ENCODE assay signal across 7 mouse cellular contexts in genomic region chr3:116423353-116424159, GRCm38 (mm10). TPM values are rescaled to one million over a fixed set of nuclear protein-coding genes. Genes with fewer than 3 reads are reported as not detected.
DNase-seq lines count a peak whose midpoint lies in the region; TF ChIP-seq lines count a peak whose summit lies in the region.

Gene Cdc14a, minus strand, starts transcription at chr3:116424032.

- WGBS in midbrain, embryonic 10.5 days: under 1% methylated on average over 58 of the region's 64 CpGs

- TF ChIP-seq CTCF in cortical plate, adult 2 months (IDR thresholded peaks at IDR 0.05; ENCODE audit: extremely low read depth, insufficient read depth, low read length): no peak

- peak; percentile 55; the same call in 1 of the 2 replicates for TF ChIP-seq POLR2A in cortical plate, adult 2 months (IDR thresholded peaks at IDR 0.05; ENCODE audit: extremely low read depth, insufficient read depth, low read length)

- no peak within 1 kb of the TSS for H3K27ac ChIP-seq in cortical plate, adult 2 months (ENCODE audit: insufficient read depth, low read length)
- peak within 1 kb of the TSS; percentile 98 for H3K27ac ChIP-seq in midbrain, embryonic 10.5 days (replicated peaks)

- H3K27me3 ChIP-seq in midbrain, embryonic 10.5 days (ENCODE audit: low read depth, poor library complexity, severe bottlenecking): no peaks in the 10 kb centered on the region

- H3K4me3 ChIP-seq in cortical plate, adult 2 months (ENCODE audit: insufficient read depth, low read length): peak within 1 kb of the TSS; percentile 60
- peak within 1 kb of the TSS; percentile 98 for H3K4me3 ChIP-seq in midbrain, embryonic 10.5 days

- no peaks in the 10 kb centered on the region for H3K9me3 ChIP-seq in midbrain, embryonic 10.5 days (replicated peaks)

- H3K36me3 ChIP-seq in midbrain, embryonic 10.5 days: peaks cover 22% of the 10 kb centered on the region

- H3K4me1 ChIP-seq in cortical plate, adult 2 months (ENCODE audit: control insufficient read depth, insufficient read depth, low read length): no peaks in the 10 kb centered on the region
- peaks cover 30% of the 10 kb centered on the region for H3K4me1 ChIP-seq in midbrain, embryonic 10.5 days

- peak; percentile 93 for DNase-seq in adrenal gland, adult 2 months
- DNase-seq in gastrocnemius, adult 8-10 months (ENCODE audit: low spot score in 2 of 2): peak; percentile 55 to 64
- peak; percentile 56 for DNase-seq in hindlimb bud, embryonic 11.5 days (ENCODE audit: extremely low spot score, low read depth, low spot score)
- DNase-seq in left cerebral cortex, postnatal 36 days (ENCODE audit: low spot score in 2 of 2): peak; percentile 52 to 59
- DNase-seq in midbrain, embryonic 10.5 days (ENCODE audit: low spot score): peak; percentile 97
- peak; percentile 91 for DNase-seq in skeletal muscle tissue, adult 2 months (ENCODE audit: low read depth, low spot score)

- intact Hi-C loops in left cerebral cortex, postnatal 36 days (cut with DNase I): loop anchor here (5.0 kb wide), 2 partner anchors 69 to 91 kb away; no protein-coding TSS in a partner anchor

RNA-seq across cellular contexts. Expression of gene Cdc14a, which starts in this region (rescaled TPM):
- 10 to 100 TPM; 11.0 to 14.9 TPM for total RNA-seq in adrenal gland, adult 2 months (2021)
- polyA plus RNA-seq in adrenal gland, adult 2 months (2012; rRNA removed): 10.8 and 14.0 TPM in 2 replicates
- 2.6 and 2.9 TPM in 2 replicates for polyA plus RNA-seq in cortical plate, adult 2 months (2012; rRNA removed)
- 10 to 100 TPM; 14.2 to 23.0 (median 17.6) TPM for total RNA-seq in gastrocnemius, adult 8-10 months (2022)
- 1 to 10 TPM; 3.2 to 5.1 TPM for total RNA-seq in left cerebral cortex, postnatal 36 days (2021)
- 16.9 and 18.4 TPM in 2 replicates for polyA plus RNA-seq in midbrain, embryonic 10.5 days (2016; fragmentation: Nextera tagmentation; extraction: Ambion mirVana)
